Mouse (Mus musculus) G1E-ER4 (cell line): ENCODE data around the gene Cyp2a4. TPM values are rescaled to one million over a fixed set of nuclear protein-coding genes. Genes with fewer than 3 reads are reported as not detected.
"Not testable (repeated sequence)": the region's sequence is repeated elsewhere in the genome, so short reads cannot be mapped to it uniquely, and the experiment has no call there.

Source experiments
- GATA1 ChIP-seq: IDR thresholded peaks from one replicate; pipeline ENCODE4 v1.8.0; 2012; ENCODE audit warnings: low read length, inconsistent platforms
- polyA plus RNA-seq: library from polyadenylated mRNA; stranded (reverse); fragments of >175 nt; gene quantifications from 2 replicates; pipeline ENCODE4 v1.2.3, GENCODE M21; 2012

The Cyp2a4 gene
- not detected in 2 replicates for polyA plus RNA-seq

- TF ChIP-seq GATA1: not testable (repeated sequence)
These were observed at the start of gene Cyp2a4 for GRCm38 (mm10) chr7:26306926-26307325. TSS of gene Cyp2a4 (plus strand) at chr7:26307169.

GRCm38 (mm10) chr7:26260034-26260433, 46.9 kb upstream of the Cyp2a4 start, which contains the start of gene Vmn1r184:
TSS of gene Vmn1r184 (plus strand) at chr7:26260334.
- not testable (repeated sequence) for TF ChIP-seq GATA1

Other genes with a start within 250 kb of the Cyp2a4 start
- not detected in 2 replicates for gene Cyp2b13, start 245.7 kb upstream of the Cyp2a4 start, polyA plus RNA-seq
- gene Cyp2b9, start 133.8 kb upstream of the Cyp2a4 start, polyA plus RNA-seq: not detected in 2 replicates
- gene Vmn1r184, start 46.8 kb upstream of the Cyp2a4 start, polyA plus RNA-seq: not detected in 2 replicates
- gene Nlrp9c, start 96.5 kb downstream of the Cyp2a4 start, polyA plus RNA-seq: not detected in 2 replicates
- gene Nlrp4a, start 127.9 kb downstream of the Cyp2a4 start, polyA plus RNA-seq: not detected in 2 replicates
- gene Nlrp9a, start 227.9 kb downstream of the Cyp2a4 start, polyA plus RNA-seq: not detected in 2 replicates